Mouse (Mus musculus): ENCODE measurements at regions not wholly inside any gene's neighbourhood (a gene's known extent, or its start where the extent isn't known, plus 50 kb on each side); places are given as distances from the start of the nearest gene placed in this dataset.

DNA sequence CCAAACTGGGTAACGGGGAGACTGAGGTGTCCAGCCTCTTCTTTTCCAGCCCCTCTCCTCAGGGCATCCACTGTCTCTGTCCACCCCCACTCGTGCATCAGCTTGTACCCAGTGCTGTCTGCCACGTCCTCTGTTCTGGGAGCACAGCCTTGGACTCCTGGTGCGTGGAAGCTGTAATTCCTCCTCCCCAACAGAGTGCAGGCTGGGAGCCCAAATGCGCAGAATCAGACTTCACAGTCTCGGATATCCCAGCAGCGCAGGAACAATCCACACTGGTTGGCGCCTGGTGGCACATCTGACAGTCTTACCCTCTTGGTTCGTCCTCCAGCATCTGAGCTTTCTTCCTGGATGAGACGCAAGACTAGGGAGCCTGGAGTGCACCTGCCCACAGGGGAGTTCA lies 61.9 kb upstream of the Ipo5 start:
- WGBS: 88% methylated on average over 10 of the region's 10 CpGs
- DNase-seq (ENCODE audit: low read depth, low spot score): no peak

- 81% methylated on average over 5 of the region's 5 CpGs for WGBS
- no peak for DNase-seq (ENCODE audit: low read depth, low spot score)
These were observed 57.4 kb upstream of the Ipo5 start for GRCm38 (mm10) chr14:120853643-120854042.

GRCm38 (mm10) chr14:120854559-120854958 lies 56.5 kb upstream of the Ipo5 start:
- no peak for DNase-seq (ENCODE audit: low read depth, low spot score)
- WGBS: 74% methylated on average over 7 of the region's 7 CpGs

GRCm38 (mm10) chr14:120855181-120855580 lies 55.8 kb upstream of the Ipo5 start:
- DNase-seq (ENCODE audit: low read depth, low spot score): no peak
- whole genome bisulfite sequencing: 94% methylated on average over 13 of the region's 13 CpGs

All from large intestine, adult 2 months (tissue).